Mouse (Mus musculus) kidney, postnatal 36 days (tissue): ENCODE measurements around the gene Fam43b.
A peak's percentile ranks its signal among the peaks of the same experiment; 100 is the strongest.
"Not testable (repeated sequence)": the region's sequence is repeated elsewhere in the genome, so short reads cannot be mapped to it uniquely, and the experiment has no call there.

Source experiments
- DNase-seq, 2 experiments: peaks; one replicate each; pipeline ENCODE4 v3.0.0; 2021 to 2022; ENCODE audit warnings: mixed read lengths in 2 of 2

Fam43b gene

DNA sequence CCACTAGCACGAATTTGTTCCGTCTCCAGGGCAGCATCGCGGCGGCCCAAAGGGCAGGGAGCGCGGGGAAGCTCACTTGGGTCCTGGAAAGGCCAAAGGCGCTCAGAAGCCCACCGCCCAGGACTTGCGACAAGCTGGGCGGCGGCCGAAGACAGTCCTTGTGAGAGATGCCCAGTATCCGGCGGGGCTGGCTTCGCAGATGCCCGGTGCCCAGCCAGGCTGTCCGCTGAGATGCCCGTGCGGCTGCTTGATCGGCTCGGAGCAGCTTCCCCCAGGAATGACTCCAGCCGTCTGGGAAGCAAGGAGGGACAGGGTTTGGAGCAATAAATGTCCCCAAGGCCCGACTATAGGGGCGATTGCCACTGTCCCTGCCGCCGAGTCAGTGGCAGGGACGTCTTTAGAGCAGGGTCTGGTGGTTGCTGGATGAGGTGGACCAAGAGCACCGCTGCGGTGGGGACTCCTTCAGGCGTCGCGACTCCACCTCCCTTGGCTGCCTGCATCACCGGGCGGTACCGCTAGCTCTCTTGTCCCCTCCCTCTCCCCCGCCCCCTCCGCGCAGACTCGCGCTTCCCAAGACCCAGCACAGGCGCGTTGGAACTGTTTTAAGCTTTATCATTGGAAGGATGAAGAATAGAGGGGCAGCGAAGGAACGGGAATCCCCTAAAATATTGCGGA lies at the start of gene Fam43b:
Gene Fam43b, minus strand, starts transcription at position 558 of the 675 bp plus-strand sequence.
- peak; percentile 26 to 63 for DNase-seq

DNA sequence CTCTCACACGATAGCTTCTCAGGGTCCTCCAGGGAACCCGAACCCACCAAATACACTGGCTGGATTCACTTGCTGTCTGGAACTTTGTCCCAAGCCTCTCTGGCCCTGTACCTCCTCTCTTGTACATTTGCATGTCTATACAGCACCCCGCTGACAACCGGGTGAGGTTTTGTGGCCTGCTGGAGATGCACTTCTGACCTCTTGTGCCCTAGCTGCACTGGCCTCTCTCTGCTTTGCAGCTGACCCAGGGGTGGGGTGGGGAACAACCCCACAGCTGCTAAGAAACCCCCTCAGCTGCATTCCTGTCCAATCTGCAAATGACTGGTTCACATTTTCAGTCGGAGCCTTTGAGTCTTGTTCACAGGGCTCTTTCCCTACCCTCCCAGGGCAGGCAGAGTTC lies 48.6 kb upstream of the Fam43b start:
- DNase-seq, result no peak

DNA sequence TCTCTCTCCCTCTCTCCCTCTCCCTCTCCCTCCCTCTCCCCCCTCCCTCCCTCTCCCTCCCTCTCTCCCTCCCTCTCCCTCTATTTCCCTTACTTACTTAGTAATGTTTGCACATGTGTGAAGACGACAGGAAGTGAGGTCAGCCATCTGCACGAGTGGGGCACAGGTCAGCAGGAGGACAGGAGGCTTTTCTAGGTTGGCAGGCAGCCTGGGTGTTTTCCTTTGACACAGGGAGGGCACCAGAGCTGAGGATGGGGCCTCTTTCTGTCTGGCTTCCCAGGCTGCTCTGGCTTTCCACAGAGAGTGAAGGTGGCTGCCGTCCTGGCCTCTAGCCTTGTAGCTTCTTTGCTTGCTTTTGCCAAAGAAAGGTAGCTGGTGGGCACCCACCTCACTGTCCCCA lies 43.7 kb upstream of the Fam43b start:
- DNase-seq, result no peak

DNA sequence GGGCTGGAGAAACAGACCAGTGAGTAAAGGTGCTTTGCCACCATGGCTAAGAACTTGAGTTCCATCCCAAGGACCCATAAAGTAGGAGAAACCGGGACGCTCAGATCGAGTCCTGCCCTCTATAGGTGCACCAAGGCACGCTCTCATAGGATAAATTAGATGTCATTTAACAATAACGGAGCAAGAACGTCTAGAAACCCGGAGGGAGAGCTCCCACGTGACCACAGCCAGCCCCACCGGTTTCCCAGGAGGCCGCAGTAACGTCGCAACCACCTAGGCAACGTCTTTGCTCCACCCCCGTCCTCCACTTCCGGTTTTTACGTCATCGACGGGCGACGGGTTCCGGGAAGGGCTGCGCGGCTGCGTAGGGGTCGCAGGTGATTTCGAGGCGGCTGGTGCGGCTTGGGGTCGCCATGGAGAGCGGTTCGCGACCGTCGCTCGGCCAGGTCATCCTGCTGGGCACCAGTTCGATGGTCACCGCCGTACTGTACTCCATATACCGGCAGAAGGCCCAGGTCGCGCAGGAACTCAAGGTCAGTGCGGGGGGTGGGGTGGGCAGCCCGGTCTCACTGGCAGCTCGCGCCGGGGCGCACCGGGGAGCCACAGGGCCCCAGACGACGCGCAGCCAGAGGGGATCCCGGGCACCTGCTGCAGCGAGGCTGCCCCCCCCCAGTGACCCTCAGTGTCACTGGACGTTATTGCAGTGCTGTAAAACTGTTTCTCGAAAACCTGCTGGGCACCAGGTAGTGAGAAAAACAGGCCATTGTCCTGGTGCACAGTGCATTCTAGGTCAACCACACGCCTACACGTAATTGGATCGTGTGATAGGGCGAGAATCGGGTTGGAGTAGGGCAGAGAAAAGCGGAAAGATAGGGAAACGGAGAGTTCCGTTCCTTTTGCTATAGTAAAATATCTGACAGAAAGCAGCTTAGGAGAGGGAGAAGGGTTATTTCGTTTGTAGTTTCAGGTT lies 38.3 kb upstream of the Fam43b start, which contains the start of gene Mul1:
Gene Mul1, plus strand, starts transcription at position 325 of the 970 bp plus-strand sequence.
- peak; percentile 96 to 97 for DNase-seq

DNA sequence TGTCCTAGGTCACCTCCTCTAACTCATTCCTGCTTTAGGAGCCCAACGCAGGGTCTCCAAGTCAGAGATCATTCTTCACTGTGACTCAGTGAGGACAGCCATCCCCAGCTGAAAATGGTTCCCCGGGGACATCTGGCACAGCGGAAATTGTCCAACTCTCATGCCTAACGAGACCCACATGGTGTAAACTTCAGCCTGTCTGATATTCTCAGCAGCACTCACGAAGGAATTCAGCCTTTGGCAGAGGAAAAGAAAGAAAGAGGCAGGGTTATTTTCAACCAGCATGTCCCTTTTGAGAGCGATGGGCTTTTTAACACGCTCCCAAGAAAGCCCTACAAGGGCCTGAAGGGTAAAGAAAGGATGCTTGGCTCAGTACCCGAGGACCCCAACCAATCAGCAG lies 35.0 kb upstream of the Fam43b start:
- DNase-seq, result no peak

- peak; percentile 34 to 79 for DNase-seq
Observed at GRCm38 (mm10) chr4:138429778-138430177, 33.5 kb upstream of the Fam43b start.

GRCm38 (mm10) chr4:138426778-138427705 lies 30.7 kb upstream of the Fam43b start:
- peak; percentile 80 to 94 for DNase-seq

DNA sequence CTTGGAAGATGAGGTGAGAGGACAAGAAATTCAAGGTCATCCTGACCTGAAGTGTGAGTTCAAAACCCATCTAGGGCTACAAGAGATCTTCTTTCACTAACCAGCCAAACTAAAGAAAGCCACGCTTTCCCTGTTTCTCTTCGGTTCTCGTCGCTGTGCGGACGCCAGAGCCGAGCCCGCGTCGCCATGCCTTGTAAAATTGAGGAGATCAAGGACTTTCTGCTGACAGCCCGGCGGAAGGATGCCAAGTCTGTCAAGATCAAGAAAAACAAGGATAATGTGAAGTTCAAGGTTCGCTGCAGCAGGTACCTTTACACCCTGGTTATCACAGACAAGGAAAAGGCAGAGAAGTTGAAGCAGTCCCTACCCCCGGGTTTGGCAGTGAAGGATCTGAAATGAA lies 29.3 kb upstream of the Fam43b start:
- DNase-seq, result not testable (repeated sequence)

- DNase-seq, result no peak
Observed at GRCm38 (mm10) chr4:138425028-138425427, 28.7 kb upstream of the Fam43b start.

DNA sequence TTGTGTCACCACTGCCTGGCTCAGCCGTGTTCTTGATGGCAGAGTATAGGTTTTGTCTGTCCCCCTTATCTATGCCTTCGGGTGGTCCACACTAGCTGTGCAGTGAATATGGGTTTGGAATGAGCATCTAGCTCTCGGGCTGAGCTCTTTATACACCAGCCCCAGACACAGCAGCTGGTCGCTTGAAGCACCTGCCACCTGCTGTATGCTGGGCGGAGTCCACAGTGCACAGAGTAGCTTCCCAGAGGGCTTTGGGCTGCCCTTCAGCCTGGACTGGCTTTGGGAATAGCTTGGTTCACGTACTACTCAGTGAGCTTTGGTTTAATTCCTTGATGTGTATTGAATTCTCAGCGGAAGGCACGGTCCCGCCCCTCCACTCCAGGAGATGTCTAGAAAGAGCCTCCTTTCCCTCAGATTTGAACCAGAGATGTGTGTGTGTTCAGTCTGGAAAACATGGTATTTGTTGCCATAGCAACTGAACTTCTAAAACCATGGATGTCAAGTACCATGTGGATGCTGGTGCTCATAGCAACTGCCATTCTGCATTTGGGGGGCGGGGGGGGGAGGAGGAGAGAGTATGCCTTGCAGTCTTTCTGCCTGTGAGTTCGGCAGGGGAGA lies 22.1 kb upstream of the Fam43b start:
- no peak for DNase-seq

DNA sequence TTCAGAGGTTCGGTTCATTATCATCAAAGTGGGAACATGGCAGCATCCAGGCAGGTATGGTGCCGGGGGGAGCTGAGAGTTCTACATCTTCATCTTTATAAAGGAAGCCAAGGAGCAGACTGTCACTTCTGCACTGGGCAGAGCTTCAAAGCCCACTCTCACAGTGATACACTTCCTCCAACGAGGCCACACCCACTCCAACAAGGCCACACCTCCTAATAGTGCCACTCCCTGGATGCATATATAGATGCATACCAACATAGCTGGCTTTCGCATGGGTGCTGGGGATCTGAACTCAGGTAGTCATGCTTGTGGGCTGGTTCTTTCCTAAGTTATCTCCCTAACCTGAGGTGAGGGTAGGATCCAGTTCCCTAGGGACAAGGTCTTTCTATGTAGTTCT lies 21.6 kb upstream of the Fam43b start:
- DNase-seq, result no peak

DNA sequence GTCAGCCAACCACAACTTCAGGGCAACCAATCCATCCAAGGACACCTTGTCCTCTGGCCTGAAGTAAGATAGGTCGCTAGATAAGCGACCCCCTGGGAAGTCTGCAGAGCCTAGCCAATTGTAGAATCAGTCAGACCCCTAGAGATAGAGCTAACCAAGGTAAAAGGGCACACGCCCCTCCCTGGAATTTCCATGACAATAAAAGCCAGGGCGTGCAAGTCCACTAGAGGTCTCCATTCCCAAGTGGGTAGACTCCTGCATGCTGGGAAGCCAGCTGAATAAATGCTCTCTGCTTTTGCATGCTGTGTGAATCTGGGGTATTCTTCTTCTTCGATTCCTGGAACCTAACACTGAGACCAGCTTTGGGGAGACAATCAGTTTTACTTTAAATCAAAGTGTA lies 20.1 kb upstream of the Fam43b start:
- DNase-seq, result no peak

GRCm38 (mm10) chr4:138415991-138416390 lies 19.7 kb upstream of the Fam43b start:
- DNase-seq, result no peak

GRCm38 (mm10) chr4:138414725-138415124 lies 18.4 kb upstream of the Fam43b start:
- DNase-seq, result peak; percentile 23 to 37

GRCm38 (mm10) chr4:138411504-138412121 lies 15.3 kb upstream of the Fam43b start:
- DNase-seq, result no peak

DNA sequence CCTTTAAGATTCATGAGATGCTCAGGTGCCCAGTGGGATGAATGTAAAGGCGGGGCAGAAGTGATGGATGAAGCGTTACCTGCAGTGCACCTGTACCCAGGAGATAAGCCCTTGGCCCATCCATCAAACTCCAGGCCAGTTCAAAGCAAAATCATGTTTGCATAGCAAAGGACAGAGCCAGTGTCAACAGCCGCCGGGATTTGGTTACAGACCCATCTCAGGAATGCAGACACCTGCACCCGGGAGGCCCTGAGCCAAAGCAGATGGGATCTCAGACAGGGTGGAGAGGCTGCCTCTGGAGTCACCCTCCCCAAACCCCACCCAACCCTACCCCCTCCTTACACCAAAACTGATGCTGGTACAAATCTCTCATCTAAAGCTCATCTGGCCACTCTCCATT lies 14.7 kb upstream of the Fam43b start:
- no peak for DNase-seq

- DNase-seq, result peak; percentile 17 to 43
Observed at GRCm38 (mm10) chr4:138407479-138408194, 11.3 kb upstream of the Fam43b start.

GRCm38 (mm10) chr4:138404806-138405205 lies 8.5 kb upstream of the Fam43b start:
- peak; percentile 62 to 82 for DNase-seq

- DNase-seq, result no peak
Observed at GRCm38 (mm10) chr4:138396711-138397110, 383 bp upstream of the Fam43b start.

DNA sequence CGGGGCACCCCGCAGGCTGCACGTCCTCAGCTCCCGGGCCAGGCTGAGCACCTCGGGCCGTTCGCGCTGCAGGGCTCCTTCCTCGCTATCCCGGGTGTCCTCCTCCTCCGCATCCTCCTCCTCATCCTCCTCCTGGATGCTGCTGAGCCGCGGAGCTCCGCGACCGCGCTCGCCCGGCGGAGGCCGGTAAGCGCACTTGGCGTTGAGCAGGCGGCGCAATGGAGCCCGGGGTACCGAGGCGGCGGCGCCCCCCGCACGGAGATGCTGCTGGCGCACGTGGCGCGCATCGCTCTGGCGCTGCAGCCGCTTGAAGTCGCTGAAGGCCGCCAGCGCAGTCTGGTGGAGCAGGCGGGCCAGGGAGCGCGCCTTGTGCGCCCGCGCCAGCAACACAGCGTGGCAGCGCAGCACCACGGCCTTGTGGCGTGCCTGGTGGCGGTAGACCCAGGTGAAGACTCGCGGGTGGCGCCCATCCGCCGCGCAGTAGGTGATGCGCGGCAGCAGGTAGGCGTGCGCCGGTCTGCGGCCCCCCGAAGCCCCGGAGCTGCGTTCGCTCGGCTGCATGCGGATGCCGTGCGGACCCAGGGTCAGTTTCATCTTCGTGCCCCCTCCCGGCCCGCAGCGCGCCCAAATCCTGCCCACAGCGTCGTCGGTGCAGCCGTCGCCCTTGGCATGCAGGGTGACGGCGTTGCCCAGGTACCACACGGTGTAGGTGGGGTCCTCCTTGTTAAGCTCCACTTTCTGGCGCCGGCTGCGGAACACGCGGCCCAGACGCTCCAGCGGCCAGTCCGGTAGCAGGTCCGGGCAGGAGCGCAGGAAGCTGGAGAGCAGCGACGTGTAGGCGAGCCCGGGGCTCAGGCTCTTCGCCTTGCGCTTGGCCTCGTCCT lies 999 bp downstream of the Fam43b start:
- DNase-seq, result peak in 1 of 2 experiments; percentile 22
